Mouse (Mus musculus): Measurements from ENCODE around the gene Thoc2. TPM values are rescaled to one million over a fixed set of nuclear protein-coding genes. Genes with fewer than 3 reads are reported as not detected.

Gene Thoc2
- polyA plus RNA-seq, 1 experiment: 5.0 TPM

DNA sequence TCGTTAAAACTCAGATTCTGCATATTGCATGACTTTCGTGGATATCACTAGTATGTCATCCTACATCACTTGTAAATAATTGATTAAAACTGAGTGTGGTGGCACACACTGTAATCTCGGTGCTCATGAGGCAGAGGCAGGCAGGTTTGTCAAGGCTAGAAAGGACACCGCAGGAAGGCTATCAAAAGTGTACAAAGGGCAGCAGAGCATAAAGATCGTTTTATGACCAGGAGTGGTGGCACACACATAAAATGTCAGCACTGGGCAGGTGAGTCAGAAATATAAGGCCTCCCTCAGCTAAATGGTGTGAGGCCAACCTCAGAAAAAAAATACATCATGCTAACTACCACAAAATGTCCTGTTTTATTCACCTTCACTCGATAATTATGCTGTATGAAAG, 127.2 kb downstream of the Thoc2 start:
- H3K27me3 ChIP-seq (ENCODE audit: control insufficient read depth, insufficient read depth, low read length): no peaks in the 10 kb centered on the region
- TF ChIP-seq CTCF (IDR thresholded peaks at IDR 0.05; ENCODE audit: control insufficient read depth, insufficient read depth, insufficient replicate concordance, low read depth, low read length) (no peak), POLR2A (IDR thresholded peaks at IDR 0.05; ENCODE audit: control insufficient read depth, low read depth, low read length) (no peak)
- no peaks in the 10 kb centered on the region for H3K4me1 ChIP-seq (ENCODE audit: control insufficient read depth, insufficient read depth, low read length)
- no peak overlapping the region for H3K4me3 ChIP-seq (ENCODE audit: control insufficient read depth, low read depth, low read length)
- no peak overlapping the region for H3K27ac ChIP-seq (ENCODE audit: control insufficient read depth, insufficient read depth, low read depth, low read length)
- H3K36me3 ChIP-seq (ENCODE audit: control insufficient read depth, insufficient read depth, low read length): no peaks in the 10 kb centered on the region

Other genes starting within 250 kb of the Thoc2 start
- 1.1 and 1.5 TPM in 2 replicates for gene Xiap, start 139.0 kb upstream of the Thoc2 start, polyA plus RNA-seq (2012; rRNA removed)
- gene Stag2, start 228.6 kb upstream of the Thoc2 start, polyA plus RNA-seq (2012; rRNA removed): 2.5 and 3.7 TPM in 2 replicates

Data from testis, adult 2 months (tissue).